Mouse (Mus musculus): ENCODE results near the gene Zfp341. TPM values are rescaled to one million over a fixed set of nuclear protein-coding genes. Genes with fewer than 3 reads are reported as not detected.

Gene Zfp341
- polyA plus RNA-seq (2015; fragmentation: Nextera tagmentation; extraction: Ambion mirVana): 1.7 and 2.3 TPM in 2 replicates

GRCm38 (mm10) chr2:154613118-154614115 lies at the start of gene Zfp341, which contains the start of gene 4930519P11Rik:
Zfp341 (plus strand) TSS chr2:154613297.
4930519P11Rik (minus strand) TSS chr2:154613437.
- peak; percentile 89 for ATAC-seq (ENCODE audit: low read depth)
- H3K27ac ChIP-seq (ENCODE audit: low read length): peak within 1 kb of the TSS; percentile 92
- H3K36me3 ChIP-seq (ENCODE audit: control insufficient read depth, insufficient read depth): no peaks in the 10 kb centered on the region
- peak within 1 kb of the TSS; percentile 71 for H3K4me3 ChIP-seq (ENCODE audit: low read depth, low read length)
- H3K4me2 ChIP-seq (ENCODE audit: low read depth, low read length): peak within 1 kb of the TSS; percentile 94
- peaks cover 46% of the 10 kb centered on the region for H3K4me1 ChIP-seq (ENCODE audit: control insufficient read depth, low read depth, low read length)
- WGBS (ENCODE audit: insufficient replicate concordance): under 1% methylated on average over 83 of the region's 98 CpGs
- H3K9ac ChIP-seq (ENCODE audit: low read depth, low read length): peak within 1 kb of the TSS; percentile 75
- no peaks in the 10 kb centered on the region for H3K27me3 ChIP-seq (ENCODE audit: control insufficient read depth, insufficient read depth, low read depth, low read length)
- no peaks in the 10 kb centered on the region for H3K9me3 ChIP-seq (replicated peaks; ENCODE audit: control insufficient read depth, low read length)

DNA sequence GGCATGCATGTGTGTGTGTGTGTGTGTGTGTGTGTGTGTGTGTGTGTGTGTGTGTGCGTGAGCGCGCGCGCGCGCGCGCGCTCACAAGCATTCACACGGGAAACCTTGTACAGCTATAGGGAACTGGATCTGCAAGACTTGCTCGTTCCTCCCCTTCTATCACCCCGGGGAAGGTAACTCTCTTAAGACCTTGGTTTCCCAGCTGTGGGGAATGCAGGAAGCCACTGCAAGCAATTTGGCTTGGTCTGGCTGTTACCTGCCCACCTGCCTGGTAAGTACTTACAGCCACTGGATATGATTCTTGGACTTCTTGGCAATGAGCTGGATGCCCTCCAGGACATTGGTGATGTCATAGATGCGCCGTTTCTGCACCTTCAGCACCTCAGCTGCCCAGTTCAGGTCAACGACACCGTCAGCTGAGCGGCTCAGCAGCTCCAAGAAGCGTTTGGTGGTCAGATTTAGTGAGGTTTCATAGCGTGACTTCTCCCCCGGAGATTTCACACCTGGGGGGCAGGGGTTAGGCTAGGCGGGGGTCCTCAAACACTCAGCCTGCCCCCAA lies 49.4 kb upstream of the Zfp341 start:
- Histone ChIP-seq H3K27ac (ENCODE audit: low read length) (no peak overlapping the region), H3K4me3 (ENCODE audit: low read depth, low read length) (no peak overlapping the region), H3K9me3 (replicated peaks; ENCODE audit: control insufficient read depth, low read length) (no peaks in the 10 kb centered on the region), H3K36me3 (ENCODE audit: control insufficient read depth, insufficient read depth) (peaks cover 36% of the 10 kb centered on the region), H3K4me2 (ENCODE audit: low read depth, low read length) (no peak overlapping the region), H3K4me1 (ENCODE audit: control insufficient read depth, low read depth, low read length) (peaks cover 41% of the 10 kb centered on the region), H3K27me3 (ENCODE audit: control insufficient read depth, insufficient read depth, low read depth, low read length) (no peaks in the 10 kb centered on the region), H3K9ac (ENCODE audit: low read depth, low read length) (no peak overlapping the region)
- 91% methylated on average over 22 of the region's 22 CpGs for WGBS (ENCODE audit: insufficient replicate concordance)
- ATAC-seq (ENCODE audit: low read depth): no peak

- Histone ChIP-seq H3K4me3 (ENCODE audit: low read depth, low read length) (no peak overlapping the region), H3K36me3 (ENCODE audit: control insufficient read depth, insufficient read depth) (peaks cover 34% of the 10 kb centered on the region), H3K27ac (ENCODE audit: low read length) (no peak overlapping the region), H3K4me1 (ENCODE audit: control insufficient read depth, low read depth, low read length) (peaks cover 43% of the 10 kb centered on the region), H3K9ac (ENCODE audit: low read depth, low read length) (no peak overlapping the region), H3K9me3 (replicated peaks; ENCODE audit: control insufficient read depth, low read length) (no peaks in the 10 kb centered on the region), H3K4me2 (ENCODE audit: low read depth, low read length) (no peak overlapping the region), H3K27me3 (ENCODE audit: control insufficient read depth, insufficient read depth, low read depth, low read length) (no peaks in the 10 kb centered on the region)
- ATAC-seq (ENCODE audit: low read depth): no peak
- 78% methylated on average over 3 of the region's 3 CpGs for WGBS (ENCODE audit: insufficient replicate concordance)
These were observed 47.5 kb upstream of the Zfp341 start for GRCm38 (mm10) chr2:154565562-154565961.

DNA sequence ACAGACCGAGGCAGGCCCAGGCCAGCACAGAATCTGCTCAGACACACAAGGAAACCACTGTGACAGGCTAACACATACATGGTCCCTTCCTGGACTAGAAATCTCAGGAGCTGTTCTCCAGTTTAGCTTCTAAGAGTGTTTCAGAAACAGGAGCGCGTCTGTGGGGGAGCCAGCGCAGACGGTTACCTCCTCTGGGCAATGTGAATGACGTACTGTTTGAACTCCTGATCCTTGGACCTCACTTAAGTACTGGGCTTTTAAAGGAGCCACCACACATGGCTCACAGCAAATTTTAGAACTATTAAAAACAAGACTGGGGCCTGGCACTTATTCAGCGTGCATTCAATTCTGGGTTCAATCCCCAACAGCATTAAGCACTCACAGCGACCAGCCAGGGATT lies 46.5 kb upstream of the Zfp341 start:
- Histone ChIP-seq H3K36me3 (ENCODE audit: control insufficient read depth, insufficient read depth) (peaks cover 25% of the 10 kb centered on the region), H3K9me3 (replicated peaks; ENCODE audit: control insufficient read depth, low read length) (no peaks in the 10 kb centered on the region), H3K27ac (ENCODE audit: low read length) (no peak overlapping the region), H3K4me3 (ENCODE audit: low read depth, low read length) (no peak overlapping the region), H3K9ac (ENCODE audit: low read depth, low read length) (no peak overlapping the region), H3K4me2 (ENCODE audit: low read depth, low read length) (no peak overlapping the region), H3K4me1 (ENCODE audit: control insufficient read depth, low read depth, low read length) (peaks cover 52% of the 10 kb centered on the region), H3K27me3 (ENCODE audit: control insufficient read depth, insufficient read depth, low read depth, low read length) (no peaks in the 10 kb centered on the region)
- WGBS (ENCODE audit: insufficient replicate concordance): 76% methylated on average over 8 of the region's 8 CpGs
- no peak for ATAC-seq (ENCODE audit: low read depth)

- Histone ChIP-seq H3K4me3 (ENCODE audit: low read depth, low read length) (peak overlapping the region; percentile 79), H3K4me1 (ENCODE audit: control insufficient read depth, low read depth, low read length) (peaks cover 52% of the 10 kb centered on the region), H3K36me3 (ENCODE audit: control insufficient read depth, insufficient read depth) (peaks cover 18% of the 10 kb centered on the region), H3K9ac (ENCODE audit: low read depth, low read length) (peak overlapping the region; percentile 73), H3K4me2 (ENCODE audit: low read depth, low read length) (peak overlapping the region; percentile 79), H3K27ac (ENCODE audit: low read length) (peak overlapping the region; percentile 84), H3K9me3 (replicated peaks; ENCODE audit: control insufficient read depth, low read length) (no peaks in the 10 kb centered on the region), H3K27me3 (ENCODE audit: control insufficient read depth, insufficient read depth, low read depth, low read length) (no peaks in the 10 kb centered on the region)
- ATAC-seq (ENCODE audit: low read depth): no peak
- 64% methylated on average over 2 of the region's 2 CpGs for WGBS (ENCODE audit: insufficient replicate concordance)
These were observed 45.3 kb upstream of the Zfp341 start for GRCm38 (mm10) chr2:154567766-154568165.

DNA sequence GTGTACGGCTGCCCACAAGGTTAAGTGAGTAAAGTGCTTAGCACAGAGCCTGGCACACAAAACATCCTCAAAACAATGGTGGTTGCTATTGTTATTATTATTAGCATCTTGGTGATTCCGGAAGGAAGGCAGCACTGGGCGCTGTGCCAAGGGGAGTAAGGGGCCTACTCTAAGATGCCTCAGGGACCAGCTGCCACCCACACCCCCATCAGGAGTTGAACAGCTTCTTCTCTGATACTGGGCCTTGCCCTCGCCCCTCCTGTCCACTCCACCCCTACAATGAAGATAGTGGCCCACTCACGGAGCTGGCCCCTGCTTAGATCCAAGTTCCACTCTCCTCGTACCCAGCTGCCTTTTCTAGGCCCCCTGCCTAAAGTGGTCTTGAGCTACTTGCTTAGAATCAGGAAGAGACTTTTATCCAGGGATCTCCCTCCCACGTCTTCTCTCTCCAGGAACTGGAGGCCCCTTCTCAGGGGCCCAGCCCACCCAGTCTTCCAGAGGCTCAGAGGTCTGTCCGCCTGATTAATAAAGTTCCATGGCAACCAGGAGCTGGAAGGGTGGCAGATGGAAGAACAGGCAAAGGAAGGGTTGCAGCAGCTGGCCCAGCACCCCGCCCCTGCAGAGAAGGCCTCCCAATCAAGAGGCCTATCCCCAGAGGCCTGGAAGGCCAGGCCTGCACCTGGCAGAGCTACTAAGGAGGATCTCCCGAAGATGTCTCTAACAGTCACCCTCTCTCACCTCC lies 44.6 kb upstream of the Zfp341 start:
- Histone ChIP-seq H3K4me2 (ENCODE audit: low read depth, low read length) (peak overlapping the region; percentile 79), H3K36me3 (ENCODE audit: control insufficient read depth, insufficient read depth) (peaks cover 11% of the 10 kb centered on the region), H3K4me3 (ENCODE audit: low read depth, low read length) (peak overlapping the region; percentile 79), H3K9ac (ENCODE audit: low read depth, low read length) (peak overlapping the region; percentile 73), H3K9me3 (replicated peaks; ENCODE audit: control insufficient read depth, low read length) (no peaks in the 10 kb centered on the region), H3K4me1 (ENCODE audit: control insufficient read depth, low read depth, low read length) (peaks cover 52% of the 10 kb centered on the region), H3K27me3 (ENCODE audit: control insufficient read depth, insufficient read depth, low read depth, low read length) (no peaks in the 10 kb centered on the region), H3K27ac (ENCODE audit: low read length) (peak overlapping the region; percentile 84)
- 15% methylated on average over 10 of the region's 10 CpGs for WGBS (ENCODE audit: insufficient replicate concordance)
- peak; percentile 3; the same call in 1 of the 2 replicates for ATAC-seq (ENCODE audit: low read depth)

DNA sequence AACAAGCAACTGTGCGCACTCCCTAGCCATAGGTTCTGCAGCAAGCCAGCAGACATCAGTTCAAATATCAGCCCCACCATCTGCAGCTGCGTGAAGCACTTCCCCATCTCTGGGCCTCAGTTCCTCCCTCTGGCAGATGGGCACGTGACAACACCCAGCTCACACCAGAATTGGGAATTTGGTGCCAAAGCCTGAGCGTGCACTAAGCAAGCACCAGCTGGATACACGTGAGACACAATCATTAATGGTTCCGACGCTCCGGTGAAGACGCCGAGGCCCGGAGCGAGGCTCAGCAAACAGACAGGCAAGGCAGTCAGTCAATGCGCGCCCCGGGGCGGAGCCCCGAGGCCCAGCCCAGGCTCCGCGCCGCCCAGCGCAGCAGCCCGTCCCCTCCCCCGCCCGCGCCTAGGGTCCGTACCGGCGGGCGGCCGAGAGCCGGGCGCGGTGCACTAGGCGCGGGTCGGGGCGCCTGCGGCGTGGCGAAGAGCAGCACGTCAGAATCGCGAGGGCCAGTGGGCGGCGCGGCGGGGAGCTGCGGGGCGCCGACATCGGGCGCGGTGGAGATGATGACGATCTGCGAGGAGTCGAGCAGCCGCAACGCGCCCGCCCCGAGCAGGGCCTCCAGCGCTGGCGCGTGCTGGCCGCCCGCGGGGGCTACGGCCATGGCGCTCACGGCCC lies 43.9 kb upstream of the Zfp341 start:
- peak overlapping the region; percentile 79 for H3K4me3 ChIP-seq (ENCODE audit: low read depth, low read length)
- no peaks in the 10 kb centered on the region for H3K9me3 ChIP-seq (replicated peaks; ENCODE audit: control insufficient read depth, low read length)
- under 1% methylated on average over 62 of the region's 70 CpGs for WGBS (ENCODE audit: insufficient replicate concordance)
- peak overlapping the region; percentile 84 for H3K27ac ChIP-seq (ENCODE audit: low read length)
- peaks cover 4% of the 10 kb centered on the region for H3K36me3 ChIP-seq (ENCODE audit: control insufficient read depth, insufficient read depth)
- no peaks in the 10 kb centered on the region for H3K27me3 ChIP-seq (ENCODE audit: control insufficient read depth, insufficient read depth, low read depth, low read length)
- peak; percentile 80 for ATAC-seq (ENCODE audit: low read depth)
- H3K4me1 ChIP-seq (ENCODE audit: control insufficient read depth, low read depth, low read length): peaks cover 52% of the 10 kb centered on the region
- peak overlapping the region; percentile 79 for H3K4me2 ChIP-seq (ENCODE audit: low read depth, low read length)
- peak overlapping the region; percentile 73 for H3K9ac ChIP-seq (ENCODE audit: low read depth, low read length)

GRCm38 (mm10) chr2:154569836-154570286 lies 43.2 kb upstream of the Zfp341 start, which contains the start of gene E2f1:
E2f1 (minus strand) TSS chr2:154569892.
- 0% methylated on average over 44 of the region's 44 CpGs for WGBS (ENCODE audit: insufficient replicate concordance)
- no peaks in the 10 kb centered on the region; the same call in 1 of the 2 replicates for H3K36me3 ChIP-seq (ENCODE audit: control insufficient read depth, insufficient read depth)
- peak within 1 kb of the TSS; percentile 79 for H3K4me2 ChIP-seq (ENCODE audit: low read depth, low read length)
- H3K4me1 ChIP-seq (ENCODE audit: control insufficient read depth, low read depth, low read length): peaks cover 50% of the 10 kb centered on the region
- peak; percentile 95 for ATAC-seq (ENCODE audit: low read depth)
- no peaks in the 10 kb centered on the region for H3K9me3 ChIP-seq (replicated peaks; ENCODE audit: control insufficient read depth, low read length)
- peak within 1 kb of the TSS; percentile 84 for H3K27ac ChIP-seq (ENCODE audit: low read length)
- peak within 1 kb of the TSS; percentile 79 for H3K4me3 ChIP-seq (ENCODE audit: low read depth, low read length)
- H3K27me3 ChIP-seq (ENCODE audit: control insufficient read depth, insufficient read depth, low read depth, low read length): no peaks in the 10 kb centered on the region
- H3K9ac ChIP-seq (ENCODE audit: low read depth, low read length): peak within 1 kb of the TSS; percentile 73
